Mouse (Mus musculus) layer of hippocampus, postnatal 10 days (tissue): ENCODE measurements at regions not wholly inside any gene's neighbourhood (a gene's known extent, or its start where the extent isn't known, plus 50 kb on each side); places are given as distances from the start of the nearest gene placed in this dataset.

ENCODE experiments used
- DNase-seq, 2 experiments: peaks; one replicate each; pipeline ENCODE4 v3.0.0; 2021; ENCODE audit warnings: low spot score in 2 of 2

- DNase-seq: no peak
Observed at GRCm38 (mm10) chr1:194041393-194042352, 576.3 kb upstream of the Plxna2 start.

- no peak for DNase-seq
Observed at GRCm38 (mm10) chr1:194038711-194039110, 579.3 kb upstream of the Plxna2 start.

GRCm38 (mm10) chr1:194034199-194034883 lies 583.7 kb upstream of the Plxna2 start:
- no peak for DNase-seq

- no peak for DNase-seq
Observed at GRCm38 (mm10) chr1:194032603-194033002, 585.4 kb upstream of the Plxna2 start.

- no peak for DNase-seq
Observed at GRCm38 (mm10) chr1:194030651-194031228, 587.3 kb upstream of the Plxna2 start.

- no peak for DNase-seq
Observed at GRCm38 (mm10) chr1:194026958-194027692, 590.9 kb upstream of the Plxna2 start.

- DNase-seq: no peak
Observed at GRCm38 (mm10) chr1:194026213-194026612, 591.8 kb upstream of the Plxna2 start.

- peak; percentile 67 to 81 for DNase-seq
Observed at GRCm38 (mm10) chr1:194019282-194019681, 598.7 kb upstream of the Plxna2 start.

GRCm38 (mm10) chr1:193992226-193992625 lies 622.1 kb upstream of the Camk1g start:
- DNase-seq: no peak

GRCm38 (mm10) chr1:193989956-193990675 lies 620.0 kb upstream of the Camk1g start:
- DNase-seq: no peak

- DNase-seq: no peak
Observed at GRCm38 (mm10) chr1:193988970-193989904, 619.1 kb upstream of the Camk1g start.

- no peak for DNase-seq
Observed at GRCm38 (mm10) chr1:193980571-193980970, 610.5 kb upstream of the Camk1g start.

- DNase-seq: no peak
Observed at GRCm38 (mm10) chr1:193971537-193971936, 601.4 kb upstream of the Camk1g start.

- DNase-seq: no peak
Observed at GRCm38 (mm10) chr1:193969264-193969908, 599.3 kb upstream of the Camk1g start.

GRCm38 (mm10) chr1:193967957-193968926 lies 598.1 kb upstream of the Camk1g start:
- no peak for DNase-seq

- no peak for DNase-seq
Observed at GRCm38 (mm10) chr1:193966652-193967555, 596.8 kb upstream of the Camk1g start.

- no peak for DNase-seq
Observed at GRCm38 (mm10) chr1:193965278-193965677, 595.2 kb upstream of the Camk1g start.
